14 mouse cellular contexts compared by ENCODE assay signal in the genomic region with DNA sequence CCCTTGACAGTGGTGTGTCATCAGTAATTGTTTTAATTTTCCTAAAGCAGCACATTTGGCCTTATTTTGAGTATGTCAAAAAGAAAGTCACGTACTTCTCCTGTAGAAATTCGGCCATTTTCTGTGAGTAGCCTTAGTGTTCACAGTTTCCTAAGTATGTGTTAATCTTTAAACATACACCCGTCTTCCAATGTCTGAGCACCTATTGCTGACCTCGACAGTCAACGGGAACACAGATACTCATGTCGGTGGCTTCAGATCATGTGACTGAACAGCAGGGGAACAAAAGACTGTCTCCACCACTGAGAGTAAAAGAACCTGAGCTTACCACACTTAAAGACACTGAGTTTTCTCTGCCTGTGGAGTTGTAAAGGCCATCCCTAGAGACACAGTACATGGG.
"Had no signal": no experiment of that assay in that cellular context is flagged by ENCODE, and none has a peak within 500 bp of the region (broad histone marks: within the 10 kb centered on the region; RNA-seq: fewer than 3 reads in every experiment).

No protein-coding gene starts in this region.

- ATAC-seq: intestine, embryonic 15.5 days had no signal

- H3K4me1 ChIP-seq: intestine, embryonic 15.5 days; kidney, embryonic 15.5 days; liver, embryonic 13.5 days; megakaryocyte, embryonic 14.5 days; midbrain, embryonic 10.5 days; neural tube, embryonic 12.5 days; neural tube, embryonic 15.5 days had no signal

- H3K9me3 ChIP-seq: intestine, embryonic 15.5 days; kidney, embryonic 15.5 days; liver, embryonic 13.5 days; neural tube, embryonic 12.5 days; neural tube, embryonic 15.5 days had no signal

- DNase-seq: liver, embryonic 13.5 days; lung, embryonic 14.5 days; midbrain, embryonic 14.5 days; right cerebral cortex, adult 18-20 months; thymus, adult 2 months; thymus, postnatal 14 days; thymus, postnatal 4 days had no signal

- H3K27ac ChIP-seq: intestine, embryonic 15.5 days; kidney, embryonic 15.5 days; liver, embryonic 13.5 days; midbrain, embryonic 10.5 days; neural tube, embryonic 12.5 days; neural tube, embryonic 15.5 days; stomach, postnatal 0 days had no signal

- H3K4me2 ChIP-seq: intestine, embryonic 15.5 days; kidney, embryonic 15.5 days; liver, embryonic 13.5 days; lung, embryonic 14.5 days; neural tube, embryonic 12.5 days; neural tube, embryonic 15.5 days had no signal

- H3K36me3 ChIP-seq: intestine, embryonic 15.5 days; kidney, embryonic 15.5 days; liver, embryonic 13.5 days; midbrain, embryonic 10.5 days; neural tube, embryonic 12.5 days; neural tube, embryonic 15.5 days had no signal

- H3K27me3 ChIP-seq: intestine, embryonic 15.5 days; kidney, embryonic 15.5 days; liver, embryonic 13.5 days; megakaryocyte, embryonic 14.5 days; neural tube, embryonic 12.5 days; neural tube, embryonic 15.5 days had no signal

- H3K9ac ChIP-seq: intestine, embryonic 15.5 days; kidney, embryonic 15.5 days; liver, embryonic 13.5 days; lung, embryonic 14.5 days; neural tube, embryonic 12.5 days; neural tube, embryonic 15.5 days had no signal

- H3K4me3 ChIP-seq: intestine, embryonic 15.5 days; kidney, embryonic 15.5 days; liver, embryonic 13.5 days; megakaryocyte, embryonic 14.5 days; midbrain, embryonic 10.5 days; neural tube, embryonic 12.5 days; neural tube, embryonic 15.5 days had no signal
